23 mouse cellular contexts compared by ENCODE assay signal in the genomic region with DNA sequence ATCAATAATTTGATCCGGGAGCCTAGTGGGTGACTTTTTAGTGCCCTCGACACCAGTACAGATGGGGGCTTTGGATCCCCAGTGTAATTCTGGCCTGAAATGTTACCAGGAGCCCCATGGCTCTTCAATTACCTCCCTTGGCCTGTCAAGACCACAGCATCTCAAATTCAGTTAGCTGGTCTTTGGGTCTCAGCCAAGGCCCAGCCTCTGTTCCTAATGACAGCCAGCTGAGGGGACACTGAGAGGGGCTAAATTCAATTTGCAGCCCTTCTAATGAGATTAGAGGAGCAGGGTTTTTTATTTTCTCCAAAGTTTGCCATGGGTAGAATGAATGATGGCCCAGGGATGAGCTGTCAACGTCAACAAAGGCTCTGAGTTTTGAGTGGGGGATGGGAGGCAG.
DNase-seq lines count a peak whose midpoint lies in the region; ATAC-seq and TF ChIP-seq lines count a peak whose summit lies in the region.
"Had no signal": no experiment of that assay in that cellular context is flagged by ENCODE, and none has a peak within 500 bp of the region (broad histone marks: within the 10 kb centered on the region; RNA-seq: fewer than 3 reads in every experiment).

No protein-coding gene starts in this region.

- H3K27ac ChIP-seq in hindbrain, embryonic 14.5 days, result no peak overlapping the region
- no peak overlapping the region for H3K27ac ChIP-seq in hindbrain, embryonic 10.5 days
- H3K27ac ChIP-seq in midbrain, embryonic 11.5 days (ENCODE audit: low read depth, low read length), result no peak overlapping the region
- H3K27ac ChIP-seq in midbrain, embryonic 10.5 days (replicated peaks), result no peak overlapping the region
- no peak overlapping the region for H3K27ac ChIP-seq in layer of hippocampus, adult 2 months
- H3K27ac ChIP-seq: heart, embryonic 10.5 days; kidney, postnatal 0 days; midbrain, embryonic 12.5 days; neural tube, embryonic 13.5 days had no signal

- H3K9me3 ChIP-seq in hindbrain, embryonic 14.5 days (ENCODE audit: control insufficient read depth, low read length), result no peaks in the 10 kb centered on the region
- H3K9me3 ChIP-seq in hindbrain, embryonic 10.5 days, result no peaks in the 10 kb centered on the region
- no peaks in the 10 kb centered on the region for H3K9me3 ChIP-seq in midbrain, embryonic 11.5 days (ENCODE audit: control insufficient read depth, low read length)
- H3K9me3 ChIP-seq in midbrain, embryonic 10.5 days (replicated peaks), result no peaks in the 10 kb centered on the region
- H3K9me3 ChIP-seq: heart, embryonic 10.5 days; midbrain, embryonic 12.5 days; neural tube, embryonic 13.5 days had no signal

- peak; percentile 9 for DNase-seq in adrenal gland, postnatal 14 days
- no peak for DNase-seq in adrenal gland, adult 18-20 months (ENCODE audit: low spot score in 2 of 2)
- peak; percentile 27 for DNase-seq in hindbrain, embryonic 14.5 days (ENCODE audit: low spot score)
- DNase-seq in hindbrain, embryonic 10.5 days (ENCODE audit: low spot score), result no peak
- DNase-seq in midbrain, embryonic 11.5 days (ENCODE audit: low spot score, missing footprints), result peak; percentile 12
- no peak for DNase-seq in midbrain, embryonic 10.5 days (ENCODE audit: low spot score)
- peak; percentile 61 for DNase-seq in brain, embryonic 14.5 days (ENCODE audit: low read depth)
- no peak for DNase-seq in layer of hippocampus, adult 2 months (ENCODE audit: low spot score in 2 of 2)
- DNase-seq: adrenal gland, postnatal 25 days; cerebellum, adult 11-12 months; cerebellum, postnatal 36 days; heart, postnatal 4 days; kidney, adult 18-20 months; lung, postnatal 10 days; thymus, adult 2 months; thymus, postnatal 4 days had no signal

- ATAC-seq in hindbrain, embryonic 14.5 days (ENCODE audit: low FRiP score), result 0 out of 2 replicates have a peak, but pooled peaks have one; percentile 14
- ATAC-seq in midbrain, embryonic 11.5 days (ENCODE audit: low FRiP score), result no peak
- ATAC-seq: CD4-positive, CD25-positive, alpha-beta regulatory T cell, adult 4 months; inflammation-experienced regulatory T-cells, adult 6 months had no signal

- TF ChIP-seq CTCF in brain, embryonic 14.5 days (IDR thresholded peaks at IDR 0.05; ENCODE audit: borderline replicate concordance, extremely low read depth, insufficient read depth, insufficient read length), result no peak
- no peak for TF ChIP-seq CTCF in layer of hippocampus, adult 2 months (conservative IDR thresholded peaks at IDR 0.05)

- no peaks in the 10 kb centered on the region for H3K27me3 ChIP-seq in hindbrain, embryonic 14.5 days (ENCODE audit: control insufficient read depth, insufficient read depth, low read length)
- peaks cover 23% of the 10 kb centered on the region for H3K27me3 ChIP-seq in hindbrain, embryonic 10.5 days (ENCODE audit: insufficient read depth, poor library complexity, severe bottlenecking)
- no peaks in the 10 kb centered on the region for H3K27me3 ChIP-seq in midbrain, embryonic 11.5 days (ENCODE audit: control insufficient read depth, insufficient read depth, low read length)
- peaks cover 15% of the 10 kb centered on the region for H3K27me3 ChIP-seq in midbrain, embryonic 10.5 days (ENCODE audit: low read depth, poor library complexity, severe bottlenecking)
- H3K27me3 ChIP-seq: midbrain, embryonic 12.5 days; neural tube, embryonic 13.5 days had no signal

- H3K4me3 ChIP-seq in hindbrain, embryonic 14.5 days (replicated peaks; ENCODE audit: low read length), result no peak overlapping the region
- no peak overlapping the region for H3K4me3 ChIP-seq in hindbrain, embryonic 10.5 days
- H3K4me3 ChIP-seq in midbrain, embryonic 11.5 days (ENCODE audit: low read depth, low read length), result no peak overlapping the region
- H3K4me3 ChIP-seq in midbrain, embryonic 10.5 days, result no peak overlapping the region
- H3K4me3 ChIP-seq in layer of hippocampus, adult 2 months, result no peak overlapping the region
- H3K4me3 ChIP-seq: heart, embryonic 10.5 days; midbrain, embryonic 12.5 days; myocyte; neural tube, embryonic 13.5 days had no signal

- WGBS in hindbrain, embryonic 14.5 days, result 31% methylated on average over 3 of the region's 3 CpGs
- 57% methylated on average over 3 of the region's 3 CpGs for WGBS in hindbrain, embryonic 10.5 days
- 57% methylated on average over 3 of the region's 3 CpGs for WGBS in midbrain, embryonic 11.5 days
- WGBS in midbrain, embryonic 10.5 days, result 63% methylated on average over 3 of the region's 3 CpGs

- H3K36me3 ChIP-seq in hindbrain, embryonic 14.5 days (replicated peaks; ENCODE audit: control insufficient read depth, insufficient read depth), result no peaks in the 10 kb centered on the region
- no peaks in the 10 kb centered on the region for H3K36me3 ChIP-seq in hindbrain, embryonic 10.5 days
- no peaks in the 10 kb centered on the region for H3K36me3 ChIP-seq in midbrain, embryonic 11.5 days (ENCODE audit: control insufficient read depth, insufficient read depth, low read length)
- no peaks in the 10 kb centered on the region for H3K36me3 ChIP-seq in midbrain, embryonic 10.5 days
- H3K36me3 ChIP-seq: heart, embryonic 10.5 days; midbrain, embryonic 12.5 days; neural tube, embryonic 13.5 days had no signal

- no peak overlapping the region for H3K9ac ChIP-seq in hindbrain, embryonic 14.5 days
- no peak overlapping the region for H3K9ac ChIP-seq in midbrain, embryonic 11.5 days (ENCODE audit: low read length)
- H3K9ac ChIP-seq: midbrain, embryonic 12.5 days; neural tube, embryonic 13.5 days had no signal

- TF ChIP-seq POLR2A in brain, embryonic 14.5 days (IDR thresholded peaks at IDR 0.05; ENCODE audit: borderline replicate concordance, extremely low read depth, insufficient read depth, insufficient read length, poor library complexity, severe bottlenecking), result no peak

- H3K4me2 ChIP-seq in hindbrain, embryonic 14.5 days (replicated peaks), result no peak overlapping the region
- H3K4me2 ChIP-seq in midbrain, embryonic 11.5 days, result no peak overlapping the region
- H3K4me2 ChIP-seq: midbrain, embryonic 12.5 days; neural tube, embryonic 13.5 days had no signal

- 0 out of 2 replicates have a peak, but pooled peaks cover under 1% of the 10 kb centered on the region for H3K4me1 ChIP-seq in hindbrain, embryonic 14.5 days (replicated peaks; ENCODE audit: control insufficient read depth, insufficient read depth, low read length)
- peaks cover 10% of the 10 kb centered on the region; the same call in 1 of the 2 replicates for H3K4me1 ChIP-seq in hindbrain, embryonic 10.5 days (replicated peaks)
- H3K4me1 ChIP-seq in midbrain, embryonic 11.5 days (ENCODE audit: control insufficient read depth, insufficient read depth, low read length), result peaks cover under 1% of the 10 kb centered on the region
- peaks cover 2% of the 10 kb centered on the region for H3K4me1 ChIP-seq in midbrain, embryonic 10.5 days

Comparison
In these comparisons a context has a peak if more than half of its experiments do, and no peak if none do; other contexts are left out.
1. DNase-seq: peak in adrenal gland, postnatal 14 days (single experiment), hindbrain, embryonic 14.5 days (single experiment), midbrain, embryonic 11.5 days (single experiment) and brain, embryonic 14.5 days (single experiment); none in adrenal gland, adult 18-20 months (0 of 2), hindbrain, embryonic 10.5 days (single experiment), midbrain, embryonic 10.5 days (single experiment) and layer of hippocampus, adult 2 months (0 of 2).